Mouse (Mus musculus): ENCODE data around the gene Exoc3l4. TPM values are rescaled to one million over a fixed set of nuclear protein-coding genes. Genes with fewer than 3 reads are reported as not detected.

Gene Exoc3l4
- total RNA-seq, 2 experiments from 2014 or later, result 9.6 to 10.4 TPM

GRCm38 (mm10) chr12:111432751-111433331 is 16.0 kb downstream of the Exoc3l4 start:
- no peak for DNase-seq (ENCODE audit: low spot score in 2 of 2)

- no peak for DNase-seq (ENCODE audit: low spot score in 2 of 2)
Observed at GRCm38 (mm10) chr12:111434164-111434744, 17.4 kb downstream of the Exoc3l4 start.

DNA sequence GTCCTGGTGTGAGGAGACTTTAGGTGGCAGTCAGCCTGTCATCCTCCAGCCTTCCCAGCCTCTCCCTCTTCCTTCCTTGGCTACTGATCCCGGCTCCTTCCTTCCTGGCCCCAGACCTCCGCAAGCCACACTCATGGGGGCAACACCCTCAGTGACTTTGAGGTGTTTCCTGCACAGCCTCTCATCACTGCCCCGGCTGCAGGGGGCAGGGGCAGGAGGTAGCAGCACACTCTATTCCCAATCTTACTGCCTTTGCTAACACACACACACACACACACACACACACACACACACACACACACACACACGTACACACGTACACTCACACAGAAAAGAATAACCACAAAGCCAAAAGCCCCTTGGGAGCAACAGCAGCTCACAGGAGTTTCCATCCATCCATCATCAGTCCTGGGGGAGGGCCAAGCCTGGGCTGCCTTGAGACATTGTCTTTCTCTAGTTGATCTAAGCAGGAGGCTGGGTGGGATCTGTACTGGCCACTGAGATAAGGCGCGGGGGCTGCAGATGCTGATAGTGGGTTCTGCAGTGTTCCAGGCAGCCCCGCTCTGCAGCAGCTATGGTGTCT is 18.0 kb downstream of the Exoc3l4 start:
- DNase-seq (ENCODE audit: low spot score in 2 of 2), result no peak

DNA sequence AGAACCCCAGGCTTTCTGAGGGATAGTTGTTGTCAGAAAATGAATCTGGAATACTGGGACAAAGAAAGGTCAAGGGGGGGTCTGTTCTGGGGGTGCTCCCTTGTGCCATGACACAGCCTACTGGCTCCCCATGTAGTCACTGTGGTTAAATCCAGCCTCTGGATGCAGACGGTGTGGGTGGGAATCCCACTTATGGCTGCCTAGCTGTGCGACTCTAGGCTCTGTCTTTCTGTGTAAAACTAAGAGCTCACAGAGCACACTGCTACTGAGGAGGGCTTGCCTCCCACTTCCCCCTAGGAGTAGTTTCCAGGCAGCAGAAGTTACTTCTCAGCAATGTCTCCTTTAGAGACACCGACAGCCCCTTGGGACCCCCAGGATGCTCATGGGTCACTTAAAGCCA is 19.4 kb downstream of the Exoc3l4 start:
- DNase-seq (ENCODE audit: low spot score in 2 of 2), result no peak

DNA sequence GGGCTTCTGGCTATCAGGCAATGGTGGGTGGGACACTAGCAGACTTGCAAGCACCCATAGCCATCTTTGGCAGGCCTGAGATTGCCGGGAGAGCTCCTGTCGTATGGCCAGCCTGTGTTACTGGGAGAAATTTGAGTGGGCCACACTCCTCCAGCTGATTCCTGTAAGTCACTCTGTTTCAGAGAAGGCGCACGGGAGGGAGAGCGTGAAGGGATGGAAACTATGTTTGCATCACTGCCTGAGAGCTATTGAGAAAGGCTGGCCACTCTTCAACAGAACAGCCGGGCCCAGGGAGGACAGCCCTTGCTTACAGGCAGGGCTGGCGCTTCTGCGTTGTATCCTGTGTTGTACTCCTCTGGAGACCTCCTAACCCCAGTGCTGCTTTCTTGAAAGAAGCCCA is 19.8 kb downstream of the Exoc3l4 start:
- DNase-seq (ENCODE audit: low spot score in 2 of 2), result no peak

DNA sequence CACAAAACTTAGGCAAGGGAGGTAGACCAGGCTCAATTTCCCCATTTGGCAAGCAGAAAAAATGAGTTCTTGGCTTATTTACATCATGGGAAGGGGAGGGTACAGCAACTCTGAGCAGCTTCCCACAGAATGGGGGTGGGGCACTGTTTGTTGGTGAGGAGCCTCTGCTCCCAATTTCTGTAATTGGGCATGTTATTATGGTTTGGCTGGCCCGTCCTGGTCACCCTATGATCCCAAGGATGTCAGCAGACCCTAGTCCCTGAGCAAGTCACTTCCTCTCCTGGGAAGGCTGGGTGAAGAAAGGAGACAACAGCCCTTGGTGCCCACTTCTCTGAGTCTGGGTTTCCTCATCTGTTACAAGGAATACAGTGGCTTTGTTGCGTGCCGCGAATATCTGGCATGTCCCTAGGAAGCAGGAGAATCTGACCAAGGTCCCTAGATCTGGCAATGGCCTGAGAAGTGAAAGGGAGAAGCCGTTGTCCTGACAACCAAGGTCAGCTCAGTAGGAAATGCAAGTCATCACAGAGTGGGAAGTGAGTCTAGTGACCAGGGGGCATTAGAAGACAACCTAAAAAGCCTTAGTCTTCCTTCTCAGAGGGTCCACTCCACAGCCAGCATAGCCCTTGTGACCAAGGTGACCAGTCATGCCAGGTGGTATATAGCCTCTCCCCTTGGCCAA is 20.5 kb downstream of the Exoc3l4 start:
- no peak for DNase-seq (ENCODE audit: low spot score in 2 of 2)

GRCm38 (mm10) chr12:111438850-111439249 is 22.0 kb downstream of the Exoc3l4 start:
- no peak for DNase-seq (ENCODE audit: low spot score in 2 of 2)

- DNase-seq (ENCODE audit: low spot score in 2 of 2), result no peak
Observed at GRCm38 (mm10) chr12:111440701-111441373, 24.0 kb downstream of the Exoc3l4 start.

- DNase-seq (ENCODE audit: low spot score in 2 of 2), result no peak
Observed at GRCm38 (mm10) chr12:111441523-111441922, 24.7 kb downstream of the Exoc3l4 start.

- DNase-seq (ENCODE audit: low spot score in 2 of 2), result peak in 1 of 2 experiments; percentile 63
Observed at GRCm38 (mm10) chr12:111442309-111443010, 25.6 kb downstream of the Exoc3l4 start, which contains the start of gene Tnfaip2. Gene Tnfaip2 (plus strand): TSS chr12:111442469.

DNA sequence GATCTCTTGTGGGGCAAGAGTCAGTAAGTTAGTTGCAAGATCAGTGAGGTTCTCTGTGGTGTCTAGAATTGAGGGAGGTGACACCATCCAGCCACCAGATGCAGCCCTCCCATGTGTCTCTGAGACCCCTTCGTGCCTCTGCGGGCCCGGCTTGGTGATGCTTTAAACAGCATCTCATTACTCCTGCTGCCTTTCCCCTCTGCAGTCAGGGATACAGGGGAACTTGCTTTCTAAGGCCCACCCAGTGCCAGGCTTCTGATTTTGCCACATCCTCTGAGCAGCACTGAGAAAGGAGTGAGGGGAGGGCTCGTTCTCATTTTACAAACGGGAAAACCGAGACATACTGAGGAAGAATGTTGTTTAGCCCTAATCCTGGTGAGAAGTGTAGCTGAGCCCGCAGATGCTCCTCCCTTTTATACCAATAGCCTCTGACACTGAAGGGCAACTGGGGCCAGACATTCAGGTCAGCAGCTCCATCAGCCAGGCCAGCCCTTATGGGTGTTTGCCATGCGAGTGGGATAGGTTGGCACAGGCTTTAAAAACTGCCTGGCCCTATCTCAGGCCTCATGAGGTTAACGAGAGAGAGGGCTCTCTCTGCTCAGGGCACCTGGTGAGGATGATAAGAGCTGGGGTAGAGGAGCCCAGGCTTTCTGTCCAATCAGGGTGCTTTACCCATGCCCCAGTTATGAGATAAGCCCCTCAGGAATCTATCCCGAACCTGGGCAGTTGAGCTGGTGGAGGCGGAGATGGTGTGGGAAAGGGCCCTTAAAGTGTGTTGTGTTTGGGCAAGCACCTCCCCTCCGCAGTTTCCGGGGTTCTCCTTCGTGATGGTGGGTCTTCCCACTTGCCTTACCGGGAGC is 26.4 kb downstream of the Exoc3l4 start:
- DNase-seq (ENCODE audit: low spot score in 2 of 2), result no peak

- no peak for DNase-seq (ENCODE audit: low spot score in 2 of 2)
Observed at GRCm38 (mm10) chr12:111443921-111444831, 27.4 kb downstream of the Exoc3l4 start.

DNA sequence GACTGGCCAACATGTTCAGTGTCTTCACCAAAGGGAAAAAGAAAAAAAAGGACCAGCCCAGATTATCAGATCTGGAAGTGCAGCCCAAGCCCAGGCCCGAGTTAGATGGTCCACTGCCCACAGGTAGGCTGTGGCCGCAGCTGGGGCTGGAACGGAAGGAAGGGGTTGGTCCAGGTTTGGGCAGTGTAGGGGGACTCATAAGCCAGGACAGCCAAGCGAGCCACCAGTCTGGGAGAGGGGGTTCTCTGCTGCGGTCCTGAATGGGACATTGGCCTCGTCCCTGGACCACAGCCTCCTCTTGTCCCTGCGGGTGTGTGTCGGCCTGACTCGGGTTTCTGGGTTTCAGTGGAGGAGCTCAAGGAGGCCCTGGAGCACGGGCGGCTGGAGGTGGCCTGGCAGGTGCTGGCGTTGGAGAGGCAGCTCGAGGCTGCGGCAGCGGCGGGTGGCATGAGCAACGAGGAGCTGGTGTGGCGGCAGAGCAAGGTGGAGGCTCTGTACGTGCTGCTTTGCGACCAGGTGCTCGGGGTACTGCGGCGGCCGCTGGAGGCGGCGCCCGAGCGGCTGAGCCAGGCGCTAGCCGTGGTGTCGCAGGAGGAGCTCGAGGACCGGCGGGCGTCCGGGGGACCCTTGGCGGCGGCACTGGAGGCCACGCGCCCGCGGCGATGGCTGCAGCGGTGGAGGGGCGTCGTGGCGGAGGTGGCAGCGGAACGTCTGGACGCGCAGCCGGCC is 28.5 kb downstream of the Exoc3l4 start:
- no peak for DNase-seq (ENCODE audit: low spot score in 2 of 2)

GRCm38 (mm10) chr12:111445890-111446613 is 29.2 kb downstream of the Exoc3l4 start:
- no peak for DNase-seq (ENCODE audit: low spot score in 2 of 2)

DNA sequence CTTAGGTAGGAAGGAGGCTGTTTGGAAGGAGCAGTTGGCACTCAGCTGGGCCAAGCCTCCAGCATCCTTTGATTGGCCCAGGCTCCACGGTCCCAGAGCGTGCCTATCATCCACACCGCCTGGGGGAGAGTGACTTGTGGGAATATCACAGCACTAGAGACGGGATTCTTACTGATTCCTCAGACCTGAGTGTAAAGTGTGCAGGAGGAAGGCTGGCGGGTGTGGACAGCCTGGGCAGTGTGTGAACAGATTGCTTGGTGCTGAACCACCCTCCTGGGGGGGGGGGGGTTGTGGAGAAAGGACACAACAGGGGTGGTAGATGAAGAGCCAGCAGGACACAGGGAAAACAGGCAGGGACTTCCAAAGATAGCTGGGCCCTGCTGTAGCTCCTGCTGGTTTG is 29.9 kb downstream of the Exoc3l4 start:
- DNase-seq (ENCODE audit: low spot score in 2 of 2), result no peak

DNA sequence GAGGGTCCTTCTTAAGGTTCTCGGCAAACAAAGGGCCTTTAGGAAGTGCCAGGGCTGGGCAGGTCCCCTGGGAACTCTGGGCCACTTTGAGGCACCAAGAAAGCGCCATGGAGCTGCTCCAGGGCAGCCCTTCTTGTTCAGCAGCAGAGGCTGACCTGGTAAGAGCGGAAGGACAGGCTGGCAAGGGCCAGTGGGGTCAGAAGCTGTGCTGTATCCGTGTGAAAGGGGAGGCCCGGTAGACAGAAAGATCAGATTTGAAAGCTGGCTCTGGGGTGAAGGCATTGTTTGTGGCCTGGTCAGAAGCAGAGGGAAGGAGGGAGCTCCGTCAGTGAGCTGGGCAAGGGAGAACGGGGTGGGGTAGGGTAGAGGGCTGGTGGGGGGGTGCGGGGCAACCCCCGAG is 30.5 kb downstream of the Exoc3l4 start:
- DNase-seq (ENCODE audit: low spot score in 2 of 2), result no peak

GRCm38 (mm10) chr12:111447898-111448760 is 31.3 kb downstream of the Exoc3l4 start:
- no peak for DNase-seq (ENCODE audit: low spot score in 2 of 2)
